Mouse (Mus musculus) T-helper 1 cell (primary cell): ENCODE data around the gene Sap30l.

Source experiments
- in situ Hi-C: fragments of 300-600 bp; cut with MboI, MseI; formaldehyde crosslinking; loops from one replicate; pipeline ENCODE4 v1.15.1; 2025; ENCODE audit warnings: high pct_unique_total_duplicates

Gene Sap30l

GRCm38 (mm10) chr11:57800971-57801765 lies at the start of gene Sap30l:
Sap30l (plus strand) TSS chr11:57801637.
- in situ Hi-C loops: no loop called here

GRCm38 (mm10) chr11:57753538-57754203 lies 47.8 kb upstream of the Sap30l start:
- in situ Hi-C loops: no loop called here

- in situ Hi-C loops: no loop called here
Measured at GRCm38 (mm10) chr11:57758621-57759020, 42.8 kb upstream of the Sap30l start.

- in situ Hi-C loops: no loop called here
Measured at GRCm38 (mm10) chr11:57760509-57761058, 40.9 kb upstream of the Sap30l start.

GRCm38 (mm10) chr11:57761347-57761746 lies 40.1 kb upstream of the Sap30l start:
- in situ Hi-C loops: no loop called here

GRCm38 (mm10) chr11:57764124-57764523 lies 37.3 kb upstream of the Sap30l start:
- in situ Hi-C loops: no loop called here

- in situ Hi-C loops: loop anchor here (5.0 kb wide), 1 partner anchor 149 kb away; no protein-coding TSS in a partner anchor
Measured at GRCm38 (mm10) chr11:57766617-57767016, 34.8 kb upstream of the Sap30l start.

GRCm38 (mm10) chr11:57767171-57767570 lies 34.3 kb upstream of the Sap30l start:
- in situ Hi-C loops: loop anchor here (5.0 kb wide), 1 partner anchor 150 kb away; no protein-coding TSS in a partner anchor

GRCm38 (mm10) chr11:57770776-57771175 lies 30.7 kb upstream of the Sap30l start:
- in situ Hi-C loops: loop anchor here (5.0 kb wide), 1 partner anchor 223 kb away; no protein-coding TSS in a partner anchor

- in situ Hi-C loops: loop anchor here (5.0 kb wide), 1 partner anchor 224 kb away; no protein-coding TSS in a partner anchor
Measured at GRCm38 (mm10) chr11:57771676-57772075, 29.8 kb upstream of the Sap30l start.

- in situ Hi-C loops: loop anchor here (5.0 kb wide), 1 partner anchor 226 kb away; no protein-coding TSS in a partner anchor
Measured at GRCm38 (mm10) chr11:57773479-57773878, 28.0 kb upstream of the Sap30l start.

GRCm38 (mm10) chr11:57773936-57774335 lies 27.5 kb upstream of the Sap30l start:
- in situ Hi-C loops: loop anchor here (5.0 kb wide), 1 partner anchor 227 kb away; no protein-coding TSS in a partner anchor

GRCm38 (mm10) chr11:57775868-57776267 lies 25.6 kb upstream of the Sap30l start:
- in situ Hi-C loops: no loop called here

- in situ Hi-C loops: no loop called here
Measured at GRCm38 (mm10) chr11:57776546-57776945, 24.9 kb upstream of the Sap30l start.

- in situ Hi-C loops: no loop called here
Measured at GRCm38 (mm10) chr11:57778349-57778748, 23.1 kb upstream of the Sap30l start.

GRCm38 (mm10) chr11:57779824-57780223 lies 21.6 kb upstream of the Sap30l start:
- in situ Hi-C loops: no loop called here

GRCm38 (mm10) chr11:57786616-57787418 lies 14.6 kb upstream of the Sap30l start:
- in situ Hi-C loops: no loop called here

GRCm38 (mm10) chr11:57787913-57788312 lies 13.5 kb upstream of the Sap30l start:
- in situ Hi-C loops: no loop called here

- in situ Hi-C loops: no loop called here
Measured at GRCm38 (mm10) chr11:57790866-57791535, 10.4 kb upstream of the Sap30l start.

GRCm38 (mm10) chr11:57795086-57795485 lies 6.4 kb upstream of the Sap30l start:
- in situ Hi-C loops: no loop called here

GRCm38 (mm10) chr11:57797828-57798227 lies 3.6 kb upstream of the Sap30l start:
- in situ Hi-C loops: no loop called here
